Mouse (Mus musculus) embryonic facial prominence, embryonic 13.5 days (tissue): ENCODE results near the gene Hspbp1. TPM values are rescaled to one million over a fixed set of nuclear protein-coding genes. Genes with fewer than 3 reads are reported as not detected.

Source experiments
- polyA plus RNA-seq: library from polyadenylated mRNA; unstranded; fragments of >200 nt; fragmentation: Nextera tagmentation; extraction: Ambion mirVana; gene quantifications from 2 replicates; pipeline ENCODE4 v1.2.1, GENCODE M21; 2015

The Hspbp1 gene
- polyA plus RNA-seq, 1 experiment from 2014 or later, result 92.3 TPM

Other genes starting within 250 kb of the Hspbp1 start
- gene Rdh13, start 239.4 kb downstream of the Hspbp1 start, polyA plus RNA-seq, result 28.6 and 30.2 TPM in 2 replicates
- gene Eps8l1, start 224.4 kb downstream of the Hspbp1 start, polyA plus RNA-seq, result 6.6 and 9.4 TPM in 2 replicates
- gene Ppp1r12c, start 183.4 kb downstream of the Hspbp1 start, polyA plus RNA-seq, result 45.9 and 48.2 TPM in 2 replicates
- gene Tnnt1, start 168.7 kb downstream of the Hspbp1 start, polyA plus RNA-seq, result 57.6 and 63.3 TPM in 2 replicates
- 4.7 and 11.8 TPM in 2 replicates for gene Tnni3, start 160.8 kb downstream of the Hspbp1 start, polyA plus RNA-seq
- 1.4 and 2.4 TPM in 2 replicates for gene Dnaaf3, start 152.6 kb downstream of the Hspbp1 start, polyA plus RNA-seq
- gene Syt5, start 137.5 kb downstream of the Hspbp1 start, polyA plus RNA-seq, result 8.3 and 9.1 TPM in 2 replicates
- 0.14 TPM in 1 of 2 replicates, not detected in the other for gene Ptprh, start 81.0 kb downstream of the Hspbp1 start, polyA plus RNA-seq
- gene Tmem86b, start 53.6 kb downstream of the Hspbp1 start, polyA plus RNA-seq, result 2.0 and 2.2 TPM in 2 replicates
- gene Ppp6r1, start 26.0 kb downstream of the Hspbp1 start, polyA plus RNA-seq, result 10.5 and 14.1 TPM in 2 replicates
- gene Brsk1, start 5.5 kb upstream of the Hspbp1 start, polyA plus RNA-seq, result 2.7 and 3.1 TPM in 2 replicates
- 0.24 and 0.45 TPM in 2 replicates for gene Tmem150b, start 40.2 kb upstream of the Hspbp1 start, polyA plus RNA-seq
- 62.0 and 64.3 TPM in 2 replicates for gene Kmt5c, start 55.0 kb upstream of the Hspbp1 start, polyA plus RNA-seq
- gene Cox6b2, start 68.0 kb upstream of the Hspbp1 start, polyA plus RNA-seq, result 53.3 and 75.6 TPM in 2 replicates
- gene Fam71e2, start 86.2 kb upstream of the Hspbp1 start, polyA plus RNA-seq, result not detected in 2 replicates
- not detected in 2 replicates for gene Il11, start 97.8 kb upstream of the Hspbp1 start, polyA plus RNA-seq
- not detected in 2 replicates for gene Tmem190, start 97.9 kb upstream of the Hspbp1 start, polyA plus RNA-seq
- gene Tmem238, start 104.6 kb upstream of the Hspbp1 start, polyA plus RNA-seq, result 6.3 and 7.2 TPM in 2 replicates
- gene Rpl28, start 107.8 kb upstream of the Hspbp1 start, polyA plus RNA-seq, result 335 and 398 TPM in 2 replicates
- 347 and 400 TPM in 2 replicates for gene Ube2s, start 127.5 kb upstream of the Hspbp1 start, polyA plus RNA-seq
- gene Shisa7, start 159.6 kb upstream of the Hspbp1 start, polyA plus RNA-seq, result 0.39 and 0.63 TPM in 2 replicates
- gene Isoc2b, start 185.2 kb upstream of the Hspbp1 start, polyA plus RNA-seq, result 5.9 and 6.5 TPM in 2 replicates
- gene Isoc2a, start 192.1 kb upstream of the Hspbp1 start, polyA plus RNA-seq, result 1.3 TPM in 2 replicates
- gene Gm36210, start 221.4 kb upstream of the Hspbp1 start, polyA plus RNA-seq, result 0.15 TPM in 1 of 2 replicates, not detected in the other
- gene Zfp628, start 230.1 kb upstream of the Hspbp1 start, polyA plus RNA-seq, result 4.3 and 4.8 TPM in 2 replicates
- 3.3 and 4.6 TPM in 2 replicates for gene Nat14, start 237.0 kb upstream of the Hspbp1 start, polyA plus RNA-seq
- gene Ssc5d, start 240.7 kb upstream of the Hspbp1 start, polyA plus RNA-seq, result 0.51 and 0.62 TPM in 2 replicates